Mouse (Mus musculus) cerebellum, postnatal 4 days (tissue): ENCODE measurements around the gene Olfr1128.
"Not testable (repeated sequence)": the region's sequence is repeated elsewhere in the genome, so short reads cannot be mapped to it uniquely, and the experiment has no call there.

Source experiments
- DNase-seq, 2 experiments: peaks; one replicate each; pipeline ENCODE4 v3.0.0; 2022; ENCODE audit warnings: low spot score in 2 of 2, mixed read lengths in 1 of 2

Olfr1128 gene

DNA sequence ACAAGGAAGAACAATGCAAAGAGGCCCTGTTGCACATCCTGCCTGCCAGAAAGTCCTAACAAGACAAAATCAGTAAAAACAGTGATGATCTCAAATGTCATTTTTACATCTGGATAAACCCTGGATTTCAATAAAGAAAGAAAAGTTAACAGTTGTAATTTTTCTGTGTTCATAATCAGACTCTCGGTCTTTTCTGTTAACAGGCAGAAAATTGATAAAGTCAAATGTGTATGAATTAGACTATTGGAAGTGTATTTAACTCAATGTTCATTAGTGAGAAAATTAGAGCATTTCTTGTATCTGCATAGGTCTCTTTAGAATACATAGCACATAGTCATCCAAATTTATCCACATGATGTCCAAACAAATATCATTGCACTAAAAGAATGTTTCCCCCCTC lies at the start of gene Olfr1128:
Gene Olfr1128 (minus strand): TSS at position 101 of the 400 bp plus-strand sequence.
- DNase-seq, result no peak

DNA sequence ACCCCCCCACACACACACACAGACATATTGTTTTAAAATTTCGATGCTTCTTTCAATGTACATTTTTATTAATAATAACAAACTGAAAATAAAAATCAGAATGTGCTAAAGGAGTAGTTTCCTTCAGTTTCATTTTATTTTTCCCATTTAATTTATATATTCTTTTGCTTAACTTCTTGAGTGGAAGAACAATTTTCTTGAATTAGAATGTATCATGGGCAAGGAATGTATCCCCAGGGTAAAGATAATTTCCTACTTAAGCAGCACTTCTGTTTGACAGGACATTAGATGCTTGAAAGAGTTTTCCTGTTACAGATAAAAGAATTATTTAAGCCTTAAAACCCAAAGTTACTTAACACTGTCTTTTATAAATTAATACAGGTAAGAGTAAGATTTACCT lies 28.3 kb upstream of the Olfr1128 start, which contains the start of gene Olfr1129:
Gene Olfr1129 (plus strand): TSS at position 301 of the 400 bp plus-strand sequence.
- DNase-seq, result not testable (repeated sequence)

- no peak for DNase-seq
These were observed 10.5 kb downstream of the Olfr1128 start for GRCm38 (mm10) chr2:87534826-87535225.

DNA sequence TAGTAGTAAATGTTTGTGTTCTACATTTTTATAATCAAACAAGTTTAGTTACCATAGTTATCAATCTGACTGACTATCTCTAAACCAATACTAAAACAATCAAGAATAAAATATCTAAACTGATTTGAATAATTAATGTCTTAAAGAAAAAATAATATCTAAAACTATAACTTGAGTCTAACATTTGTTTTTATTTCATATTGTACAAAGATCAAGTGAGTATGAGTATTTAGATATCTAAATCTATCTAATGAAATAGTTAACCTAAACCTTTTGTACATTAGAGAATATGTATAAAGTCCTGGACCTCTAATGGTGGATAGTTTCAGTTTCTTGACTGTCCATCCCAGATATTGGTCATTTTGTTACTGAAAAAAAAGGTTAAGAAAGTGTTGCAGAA lies 13.8 kb downstream of the Olfr1128 start, which contains the start of gene Olfr153:
Gene Olfr153 (plus strand): TSS at position 301 of the 400 bp plus-strand sequence.
- DNase-seq, result no peak

DNA sequence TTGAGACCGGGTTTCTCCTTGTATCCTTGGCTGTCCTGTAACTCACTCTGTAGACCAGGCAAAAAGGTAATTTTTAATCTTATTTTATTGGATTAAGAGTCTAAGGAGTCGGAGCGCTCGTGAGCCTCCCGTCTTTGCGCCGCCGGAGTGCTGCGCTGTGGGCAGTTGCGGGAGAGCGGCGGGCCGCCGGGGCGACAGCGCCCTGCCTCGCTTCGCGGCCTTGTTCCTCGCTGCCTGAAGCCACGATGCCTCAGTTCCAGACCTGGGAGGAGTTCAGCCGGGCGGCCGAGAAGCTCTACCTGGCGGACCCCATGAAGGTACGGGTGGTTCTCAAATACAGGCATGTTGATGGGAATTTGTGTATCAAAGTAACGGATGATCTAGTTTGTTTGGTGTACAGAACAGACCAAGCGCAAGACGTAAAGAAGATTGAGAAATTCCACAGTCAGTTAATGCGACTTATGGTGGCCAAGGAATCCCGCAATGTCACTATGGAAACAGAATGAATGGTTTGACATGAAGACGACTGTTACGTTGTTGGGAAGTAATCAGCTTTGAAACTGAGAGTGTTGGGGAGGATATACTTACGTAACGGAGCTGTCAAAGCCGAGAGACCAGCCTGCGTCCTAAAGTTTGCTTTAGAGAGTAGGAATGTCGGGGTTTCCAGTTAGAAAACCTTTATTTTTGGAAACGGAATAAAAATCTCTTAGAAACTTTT lies 19.3 kb downstream of the Olfr1128 start:
- DNase-seq, result not testable (repeated sequence)

- DNase-seq, result no peak
These were observed 24.7 kb downstream of the Olfr1128 start for GRCm38 (mm10) chr2:87520651-87521050.

DNA sequence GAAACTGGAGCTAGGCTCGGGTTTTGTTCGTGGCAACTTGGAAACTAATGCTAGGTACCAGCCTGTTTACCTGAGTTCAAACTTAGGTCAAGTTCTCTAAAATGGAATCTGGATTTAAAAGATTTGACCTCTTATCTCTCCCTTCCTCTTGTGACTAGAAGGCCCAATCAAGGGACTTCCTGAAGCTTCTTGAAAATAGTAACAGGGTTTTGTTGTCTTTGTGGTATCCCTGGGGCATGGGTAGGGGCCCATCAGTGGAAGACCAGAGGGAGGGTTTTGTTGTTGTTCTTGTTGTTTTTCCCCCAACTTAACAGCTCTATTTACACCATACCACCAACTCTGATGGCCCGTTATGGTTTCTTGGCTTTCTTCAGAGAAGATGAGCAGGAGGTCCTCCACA lies 28.8 kb downstream of the Olfr1128 start:
- DNase-seq, result no peak

DNA sequence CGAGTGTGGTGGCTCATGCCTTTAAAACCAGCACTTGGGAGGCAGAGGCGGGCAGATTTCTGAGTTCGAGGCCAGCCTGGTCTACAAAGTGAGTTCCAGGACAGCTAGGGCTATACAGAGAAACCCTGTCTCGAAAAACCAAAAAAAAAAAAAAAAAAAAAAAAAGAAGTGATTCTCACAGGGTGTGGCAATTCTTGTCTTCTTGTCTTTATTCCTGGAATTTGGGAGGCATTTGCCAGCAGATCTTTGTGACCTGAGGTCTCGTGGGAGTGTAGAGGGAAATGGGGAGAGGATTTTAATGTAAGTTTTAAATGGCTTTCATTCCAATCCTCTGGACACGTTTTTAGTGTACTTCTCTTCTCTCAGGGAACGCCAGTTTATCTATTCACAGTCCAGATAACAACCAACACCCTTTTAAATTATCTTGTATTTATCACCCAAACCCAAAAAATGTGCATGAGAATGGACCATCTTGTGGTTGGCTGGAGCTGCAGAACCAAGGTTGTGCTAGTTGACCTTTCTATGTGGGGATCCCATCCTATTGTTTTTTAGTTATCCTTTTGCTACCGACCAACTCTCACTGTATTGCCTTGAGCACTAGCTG lies 29.8 kb downstream of the Olfr1128 start:
- DNase-seq, result no peak

DNA sequence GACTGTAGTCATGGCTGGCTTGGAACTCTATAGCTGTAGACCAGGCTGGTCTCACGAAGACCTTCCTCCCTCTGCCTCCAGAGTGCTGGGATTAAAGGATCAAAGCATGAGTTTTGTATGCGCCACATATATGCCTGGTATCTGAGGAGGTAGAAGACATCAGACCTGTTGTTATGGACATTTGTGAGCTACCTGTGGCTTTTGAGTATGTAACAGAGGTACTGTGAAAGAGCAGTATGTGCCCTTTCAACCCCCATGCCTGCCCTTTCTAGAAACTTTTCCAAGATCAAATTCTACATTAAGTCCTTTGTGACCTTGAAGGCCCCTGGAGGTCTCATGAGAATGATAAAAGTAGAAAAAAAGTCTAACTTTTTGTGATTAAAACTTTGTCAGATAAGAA lies 30.3 kb downstream of the Olfr1128 start:
- DNase-seq, result no peak

DNA sequence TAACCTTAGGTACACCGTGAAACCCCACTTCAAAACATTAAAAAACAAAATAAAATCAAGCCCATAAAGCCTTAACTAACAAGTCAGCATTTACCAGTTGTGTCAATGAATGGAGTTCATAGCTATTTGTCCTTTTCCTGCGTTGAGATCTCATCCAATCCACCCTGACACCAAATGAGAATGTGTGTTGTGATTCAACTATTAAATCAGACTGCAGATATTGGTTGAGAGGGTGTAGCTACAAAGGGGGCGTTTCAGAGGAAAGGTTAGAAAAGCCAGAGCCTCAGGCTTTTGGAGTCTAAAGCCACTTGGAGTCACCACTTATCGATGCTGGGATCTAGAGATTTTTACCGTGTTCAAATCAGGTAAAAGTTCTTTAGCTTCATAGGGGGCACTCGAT lies 39.1 kb downstream of the Olfr1128 start, which contains the start of gene Pramel6:
Gene Pramel6 (plus strand): TSS at position 301 of the 400 bp plus-strand sequence.
- DNase-seq, result no peak

DNA sequence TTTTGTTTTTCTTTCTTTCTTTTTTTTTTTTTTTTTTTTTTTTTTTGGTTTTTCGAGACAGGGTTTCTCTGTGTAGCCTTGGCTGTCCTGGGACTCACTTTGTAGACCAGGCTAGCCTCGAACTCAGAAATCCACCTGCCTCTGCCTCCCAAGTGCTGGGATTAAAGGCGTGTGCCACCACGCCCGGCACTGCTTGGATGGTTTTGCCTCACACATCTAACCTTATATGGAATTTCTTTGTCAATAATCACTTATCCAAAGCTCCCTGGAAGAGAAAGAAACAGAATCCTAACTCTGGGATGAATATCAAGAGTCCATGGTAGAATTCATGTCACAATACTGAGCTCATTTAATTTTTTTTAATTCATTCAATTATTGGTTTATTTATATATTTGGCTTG lies 48.3 kb downstream of the Olfr1128 start, which contains the start of gene Pramel7:
Gene Pramel7 (minus strand): TSS at position 101 of the 400 bp plus-strand sequence.
- DNase-seq, result not testable (repeated sequence)
